Mouse (Mus musculus) right cerebral cortex, postnatal 36 days (tissue): Measurements from ENCODE around the gene Jagn1.

Experiments
- DNase-seq, 2 experiments: peaks; one replicate each; pipeline ENCODE4 v3.0.0; 2022; ENCODE audit warnings: low spot score in 2 of 2, mixed read lengths in 1 of 2

Gene Jagn1

GRCm38 (mm10) chr6:113442442-113443090 is at the start of gene Jagn1:
Gene Jagn1, plus strand, starts transcription at chr6:113442569.
- DNase-seq, result peak; percentile 84 to 87

- no peak for DNase-seq
Observed at GRCm38 (mm10) chr6:113393951-113394350, 48.4 kb upstream of the Jagn1 start.

GRCm38 (mm10) chr6:113394811-113395210 is 47.6 kb upstream of the Jagn1 start:
- DNase-seq, result no peak

- DNase-seq, result no peak
Observed at GRCm38 (mm10) chr6:113395501-113395900, 46.9 kb upstream of the Jagn1 start.

- no peak for DNase-seq
Observed at GRCm38 (mm10) chr6:113396270-113397030, 45.9 kb upstream of the Jagn1 start.

GRCm38 (mm10) chr6:113402094-113402493 is 40.3 kb upstream of the Jagn1 start:
- DNase-seq, result no peak

GRCm38 (mm10) chr6:113404649-113405448 is 37.5 kb upstream of the Jagn1 start:
- DNase-seq, result no peak

- peak; percentile 61 to 82 for DNase-seq
Observed at GRCm38 (mm10) chr6:113405483-113405882, 36.9 kb upstream of the Jagn1 start.

- no peak for DNase-seq
Observed at GRCm38 (mm10) chr6:113406683-113407082, 35.7 kb upstream of the Jagn1 start.

GRCm38 (mm10) chr6:113410001-113410400 is 32.4 kb upstream of the Jagn1 start:
- no peak for DNase-seq

GRCm38 (mm10) chr6:113416416-113416815 is 26.0 kb upstream of the Jagn1 start:
- no peak for DNase-seq

GRCm38 (mm10) chr6:113418441-113419198 is 23.7 kb upstream of the Jagn1 start:
- DNase-seq, result no peak

- peak; percentile 92 for DNase-seq
Observed at GRCm38 (mm10) chr6:113419199-113419587, 23.2 kb upstream of the Jagn1 start, which contains the start of gene Rpusd3. Gene Rpusd3, minus strand, starts transcription at chr6:113419340.

GRCm38 (mm10) chr6:113423000-113423399 is 19.4 kb upstream of the Jagn1 start:
- DNase-seq, result no peak

GRCm38 (mm10) chr6:113424187-113424586 is 18.2 kb upstream of the Jagn1 start:
- no peak for DNase-seq

- no peak for DNase-seq
Observed at GRCm38 (mm10) chr6:113426696-113427095, 15.7 kb upstream of the Jagn1 start.

GRCm38 (mm10) chr6:113427397-113427796 is 15.0 kb upstream of the Jagn1 start:
- no peak for DNase-seq

GRCm38 (mm10) chr6:113428006-113428405 is 14.4 kb upstream of the Jagn1 start:
- no peak for DNase-seq

- DNase-seq, result no peak
Observed at GRCm38 (mm10) chr6:113429965-113430364, 12.4 kb upstream of the Jagn1 start.

GRCm38 (mm10) chr6:113430846-113431245 is 11.5 kb upstream of the Jagn1 start:
- no peak for DNase-seq

- no peak for DNase-seq
Observed at GRCm38 (mm10) chr6:113431801-113432200, 10.6 kb upstream of the Jagn1 start.

- DNase-seq, result no peak
Observed at GRCm38 (mm10) chr6:113433661-113434060, 8.7 kb upstream of the Jagn1 start.
